Mouse (Mus musculus) limb, embryonic 15.5 days (tissue): ENCODE measurements around the gene Nxnl1. TPM values are rescaled to one million over a fixed set of nuclear protein-coding genes. Genes with fewer than 3 reads are reported as not detected.
A peak's percentile ranks its signal among the peaks of the same experiment; 100 is the strongest.
"Not testable (repeated sequence)": the region's sequence is repeated elsewhere in the genome, so short reads cannot be mapped to it uniquely, and the experiment has no call there.

Experiments used
- ATAC-seq: fragments of 200-750 bp; cut with Nextera tagmentation; 2 replicates; pipeline ENCODE4 v1.8.0; 2017; ENCODE audit warnings: low read depth, moderate TSS enrichment; ENCODE audit not compliant: insufficient number of reproducible peaks, low FRiP score, low TSS enrichment
- H3K27ac ChIP-seq: fragments of 300-500 bp; sonication (generic); 2 replicates; pipeline ENCODE4 v1.5.1; 2015; ENCODE audit warnings: moderate library complexity, mild to moderate bottlenecking, inconsistent platforms
- H3K27me3 ChIP-seq: fragments of 300-500 bp; sonication (generic); 2 replicates; pipeline ENCODE4 v1.6.1; 2015; ENCODE audit warnings: inconsistent platforms
- H3K36me3 ChIP-seq: fragments of 300-500 bp; sonication (generic); 2 replicates; pipeline ENCODE4 v1.6.1; 2015; ENCODE audit warnings: inconsistent platforms
- H3K4me1 ChIP-seq: fragments of 300-500 bp; sonication (generic); 2 replicates; pipeline ENCODE4 v1.6.1; 2015; ENCODE audit warnings: inconsistent platforms
- H3K4me2 ChIP-seq: fragments of 300-500 bp; sonication (generic); 2 replicates; pipeline ENCODE4 v1.6.1; 2015; ENCODE audit warnings: mild to moderate bottlenecking, inconsistent platforms
- H3K4me3 ChIP-seq: fragments of 300-500 bp; sonication (generic); 2 replicates; pipeline ENCODE4 v1.5.1; 2015; ENCODE audit warnings: mild to moderate bottlenecking, inconsistent platforms
- H3K9ac ChIP-seq: fragments of 300-500 bp; sonication (generic); 2 replicates; pipeline ENCODE4 v1.6.1; 2015; ENCODE audit warnings: inconsistent platforms
- H3K9me3 ChIP-seq: fragments of 300-500 bp; sonication (generic); 2 replicates; pipeline ENCODE4 v1.6.1; 2016; ENCODE audit warnings: inconsistent platforms
- WGBS: fragments of 180-500 bp; shearing (Covaris S2); methylation state at CpG from one replicate; pipeline ENCODE4 v1.1.7; 2015; 5-methylcytosine and 5-hydroxymethylcytosine counted together
- polyA plus RNA-seq: library from polyadenylated mRNA; unstranded; fragments of >200 nt; fragmentation: Nextera tagmentation; extraction: Ambion mirVana; gene quantifications from 2 replicates; pipeline ENCODE4 v1.2.1, GENCODE M21; 2015

Gene Nxnl1
- polyA plus RNA-seq, 1 experiment from 2014 or later, result 0.14 TPM

GRCm38 (mm10) chr8:71545053-71545452 lies 21.3 kb downstream of the Nxnl1 start:
- H3K4me3 ChIP-seq, result no peak overlapping the region
- H3K4me2 ChIP-seq, result no peak overlapping the region
- peaks cover 10% of the 10 kb centered on the region for H3K4me1 ChIP-seq
- 88% methylated on average over 11 of the region's 11 CpGs for WGBS
- ATAC-seq, result no peak
- H3K9ac ChIP-seq, result no peak overlapping the region
- no peaks in the 10 kb centered on the region for H3K27me3 ChIP-seq
- H3K36me3 ChIP-seq, result peaks cover 40% of the 10 kb centered on the region
- H3K9me3 ChIP-seq, result no peaks in the 10 kb centered on the region
- H3K27ac ChIP-seq, result no peak overlapping the region

DNA sequence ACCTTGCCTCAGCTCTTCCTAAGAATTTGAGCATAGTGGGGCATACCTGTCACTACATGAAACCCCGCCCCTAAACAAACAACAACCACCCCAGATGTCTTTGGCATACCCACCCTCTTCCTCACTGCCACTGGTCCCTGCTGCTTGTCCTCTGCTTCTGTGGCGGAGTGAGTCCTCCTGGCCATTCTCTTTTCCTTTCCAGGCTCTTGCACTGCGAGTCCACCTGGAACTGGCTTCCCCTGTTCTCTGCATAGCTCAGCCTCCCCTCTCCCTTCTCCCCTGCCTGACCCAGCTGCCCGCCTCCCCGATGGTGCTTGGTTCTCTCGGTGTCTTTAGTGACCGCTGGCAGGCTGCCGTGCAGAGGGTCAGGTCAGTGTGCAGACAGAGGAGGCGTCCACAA lies 22.6 kb downstream of the Nxnl1 start:
- ATAC-seq, result no peak
- WGBS, result 86% methylated on average over 9 of the region's 9 CpGs
- Histone ChIP-seq H3K9ac (no peak overlapping the region; the same call in 1 of the 2 replicates), H3K36me3 (peaks cover 34% of the 10 kb centered on the region), H3K27ac (no peak overlapping the region), H3K9me3 (no peaks in the 10 kb centered on the region), H3K4me1 (peaks cover 10% of the 10 kb centered on the region), H3K27me3 (no peaks in the 10 kb centered on the region), H3K4me3 (peak overlapping the region; percentile 87), H3K4me2 (peak overlapping the region; percentile 89)

GRCm38 (mm10) chr8:71542632-71543343 lies 23.6 kb downstream of the Nxnl1 start, which contains the start of gene Mvb12a:
Mvb12a (plus strand) TSS chr8:71542922.
- no peaks in the 10 kb centered on the region for H3K9me3 ChIP-seq
- peak within 1 kb of the TSS; percentile 72 for H3K27ac ChIP-seq
- peak within 1 kb of the TSS; percentile 82 for H3K9ac ChIP-seq
- WGBS, result under 1% methylated on average over 55 of the region's 55 CpGs
- no peaks in the 10 kb centered on the region for H3K27me3 ChIP-seq
- ATAC-seq, result peak; percentile 95
- H3K4me1 ChIP-seq, result peaks cover 14% of the 10 kb centered on the region
- peaks cover 26% of the 10 kb centered on the region for H3K36me3 ChIP-seq
- peak within 1 kb of the TSS; percentile 89 for H3K4me2 ChIP-seq
- peak within 1 kb of the TSS; percentile 87 for H3K4me3 ChIP-seq

DNA sequence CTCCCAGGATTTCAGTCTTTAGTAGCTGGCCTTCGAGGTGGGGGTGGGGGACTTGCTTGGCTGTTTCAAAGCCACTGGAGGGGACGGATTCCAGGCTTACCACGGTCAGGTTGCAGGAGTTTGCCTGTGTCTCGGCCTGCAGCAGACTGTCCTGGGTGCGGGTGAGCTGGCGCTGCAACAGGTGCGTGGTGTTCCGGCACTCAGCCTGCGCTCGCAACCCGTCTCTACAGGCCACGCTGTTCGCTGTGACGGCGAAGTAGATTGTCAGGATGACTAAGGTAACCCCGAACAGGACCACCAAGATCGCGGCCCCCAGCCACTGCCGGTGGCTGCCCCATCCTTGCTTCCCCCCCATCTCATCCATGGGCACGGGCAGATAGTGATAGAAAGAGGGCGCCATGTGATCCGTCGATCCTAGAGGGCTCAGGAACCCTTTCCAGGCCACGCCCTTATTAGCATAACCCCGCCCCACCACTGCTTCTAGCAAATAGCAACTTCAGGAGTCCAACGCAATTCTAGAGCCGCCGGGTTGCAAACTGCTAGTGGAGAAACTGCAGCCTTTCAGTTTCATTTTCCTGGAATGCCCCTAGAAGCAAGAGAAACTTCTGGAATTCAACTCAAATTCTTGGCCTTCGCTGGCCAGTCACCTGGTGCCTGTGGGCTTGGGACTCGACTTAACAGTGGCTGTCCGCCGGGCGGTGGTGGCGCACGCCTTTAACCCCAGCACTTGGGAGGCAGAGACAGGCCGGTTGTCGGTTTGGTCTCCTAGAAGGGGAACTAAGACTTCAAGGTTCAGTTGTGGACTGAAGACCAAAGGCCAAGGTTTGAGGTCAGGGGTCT lies 29.2 kb downstream of the Nxnl1 start, which contains the start of gene Bst2:
Gene Bst2 (minus strand): TSS at position 429 of the 840 bp plus-strand sequence.
- H3K27me3 ChIP-seq, result no peaks in the 10 kb centered on the region
- peak; percentile 65; the same call in 1 of the 2 replicates for ATAC-seq
- H3K36me3 ChIP-seq, result no peaks in the 10 kb centered on the region
- peak within 1 kb of the TSS; percentile 72 for H3K4me2 ChIP-seq
- H3K27ac ChIP-seq, result peak within 1 kb of the TSS; percentile 78
- no peaks in the 10 kb centered on the region for H3K9me3 ChIP-seq
- peaks cover 13% of the 10 kb centered on the region for H3K4me1 ChIP-seq
- 1% methylated on average over 37 of the region's 37 CpGs for WGBS
- peak within 1 kb of the TSS; percentile 47 for H3K4me3 ChIP-seq
- H3K9ac ChIP-seq, result peak within 1 kb of the TSS; percentile 35; the same call in 1 of the 2 replicates

- Histone ChIP-seq H3K4me2 (no peak overlapping the region), H3K9ac (no peak overlapping the region), H3K9me3 (no peaks in the 10 kb centered on the region), H3K36me3 (no peaks in the 10 kb centered on the region), H3K4me1 (peaks cover 13% of the 10 kb centered on the region), H3K4me3 (no peak overlapping the region), H3K27ac (no peak overlapping the region), H3K27me3 (no peaks in the 10 kb centered on the region)
- WGBS, result 56% methylated on average over 5 of the region's 5 CpGs
- no peak for ATAC-seq
Observed at GRCm38 (mm10) chr8:71535663-71536062, 30.7 kb downstream of the Nxnl1 start.

- Histone ChIP-seq H3K27me3 (no peaks in the 10 kb centered on the region), H3K4me1 (peaks cover 13% of the 10 kb centered on the region), H3K9me3 (no peaks in the 10 kb centered on the region), H3K27ac (no peak overlapping the region), H3K9ac (no peak overlapping the region), H3K36me3 (no peaks in the 10 kb centered on the region), H3K4me2 (no peak overlapping the region), H3K4me3 (no peak overlapping the region)
- ATAC-seq, result no peak
- 40% methylated on average over 3 of the region's 3 CpGs for WGBS
Observed at GRCm38 (mm10) chr8:71534263-71534810, 32.1 kb downstream of the Nxnl1 start.

DNA sequence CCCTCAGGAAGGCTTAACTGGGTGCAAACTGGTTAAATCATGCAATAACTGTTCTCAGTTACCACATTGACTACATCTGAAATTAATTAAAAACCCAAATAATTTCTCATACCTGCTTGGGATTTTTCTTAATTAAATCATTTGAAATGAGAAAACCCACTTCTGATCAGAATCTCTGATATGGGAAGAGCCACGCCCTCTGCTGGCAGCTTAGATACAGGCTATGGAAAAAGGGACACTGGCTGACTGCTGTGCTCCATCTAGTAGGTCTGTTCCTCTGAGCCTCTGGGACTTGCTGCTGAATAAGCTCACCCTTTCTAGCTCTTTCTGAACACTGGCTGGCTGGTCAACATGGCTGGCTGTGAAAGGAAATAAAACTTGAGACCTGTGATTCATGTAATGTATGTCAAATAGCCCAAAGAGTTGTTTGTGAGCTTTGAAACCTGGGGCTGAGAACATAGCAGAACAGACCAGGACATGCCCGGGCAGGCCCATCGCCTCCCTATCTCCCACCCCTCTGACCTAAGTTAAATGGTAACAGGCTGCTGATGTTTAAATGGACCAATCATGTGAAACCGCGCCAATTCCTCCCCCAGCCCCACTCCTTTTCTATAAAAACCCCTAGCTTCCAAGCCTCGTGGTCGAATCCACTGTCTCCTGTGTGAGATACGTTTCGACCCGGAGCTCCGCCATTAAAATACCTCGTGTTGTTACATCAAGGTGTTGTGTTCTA lies 35.5 kb downstream of the Nxnl1 start:
- not testable (repeated sequence) for H3K9ac ChIP-seq, H3K36me3 ChIP-seq, H3K4me2 ChIP-seq, H3K4me3 ChIP-seq, H3K27ac ChIP-seq, ATAC-seq, H3K9me3 ChIP-seq
- Histone ChIP-seq H3K4me1 (peaks cover 13% of the 10 kb centered on the region), H3K27me3 (peaks cover 12% of the 10 kb centered on the region)
- 72% methylated on average over 7 of the region's 12 CpGs for WGBS

DNA sequence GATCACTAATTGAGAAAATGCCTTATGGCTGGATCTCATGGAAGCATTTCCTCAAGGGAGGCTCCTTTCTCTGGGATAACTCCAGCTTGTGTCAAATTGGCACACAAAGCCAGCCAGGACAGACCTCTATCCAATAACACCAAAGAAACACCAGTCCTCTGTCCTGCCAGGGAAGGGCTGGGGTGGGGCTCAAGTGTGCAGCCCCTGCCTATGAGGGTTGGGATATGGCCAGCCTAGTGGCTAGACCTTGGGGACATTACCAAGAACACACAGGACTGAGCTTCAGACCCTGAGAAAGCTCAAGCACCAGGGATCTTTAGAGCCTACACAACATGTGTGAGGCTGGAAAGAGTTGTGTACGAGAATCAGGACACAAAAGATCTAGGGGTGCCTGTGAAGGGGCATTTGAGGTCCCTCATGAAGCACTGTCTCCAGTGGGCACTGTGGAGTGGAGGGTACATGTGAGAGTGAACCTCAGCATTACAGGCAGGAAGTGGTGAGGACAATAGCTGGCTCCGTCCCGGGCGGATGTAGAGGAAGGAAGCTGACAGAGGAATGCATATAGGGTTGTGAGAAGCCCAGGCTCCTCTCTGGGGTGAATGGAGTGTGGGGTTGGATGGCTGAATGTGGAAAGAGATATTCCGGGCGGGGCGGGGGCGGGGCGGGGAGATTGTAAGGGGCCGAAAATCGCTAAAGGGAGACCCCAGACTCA lies 37.9 kb downstream of the Nxnl1 start:
- H3K27me3 ChIP-seq, result peaks cover 33% of the 10 kb centered on the region

DNA sequence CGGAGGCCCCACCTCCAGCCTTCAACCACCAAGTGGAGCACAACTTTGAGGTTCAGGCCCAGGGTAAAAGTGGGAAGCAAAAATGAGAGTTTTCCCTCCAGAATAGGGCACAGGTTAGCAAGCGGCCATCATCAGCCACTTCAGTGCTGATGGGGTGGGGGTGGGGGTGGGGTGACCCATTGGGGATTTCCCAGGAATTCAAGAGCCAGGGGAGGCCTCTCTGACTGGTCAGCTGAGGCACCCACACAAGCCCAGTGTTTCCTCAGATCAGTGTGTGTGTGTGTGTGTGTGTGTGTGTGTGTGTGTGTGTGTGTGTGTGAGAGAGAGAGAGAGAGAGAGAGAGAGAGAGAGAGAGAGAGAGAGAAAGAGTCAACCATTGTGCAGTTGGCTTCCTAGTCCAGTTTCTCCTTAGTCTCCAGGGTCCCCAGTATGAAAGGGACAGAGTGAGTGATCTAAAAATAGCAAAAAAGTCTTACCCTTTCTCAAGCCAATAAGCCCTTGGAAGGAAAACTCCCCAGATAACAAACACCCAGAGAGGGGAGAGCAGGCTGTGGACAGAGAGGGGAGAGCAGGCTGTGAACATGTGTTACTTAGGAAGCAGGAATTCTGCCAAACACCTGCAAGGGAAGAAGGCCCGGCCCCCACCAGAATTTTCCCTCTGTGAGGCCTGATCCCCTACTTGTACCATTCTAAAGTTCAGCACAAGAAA lies 39.1 kb downstream of the Nxnl1 start:
- Histone ChIP-seq H3K4me2 (no peak overlapping the region), H3K9me3 (no peaks in the 10 kb centered on the region), H3K27ac (peak overlapping the region; percentile 47), H3K4me1 (peaks cover 22% of the 10 kb centered on the region), H3K4me3 (no peak overlapping the region), H3K36me3 (no peaks in the 10 kb centered on the region), H3K27me3 (peaks cover 39% of the 10 kb centered on the region), H3K9ac (no peak overlapping the region; the same call in 1 of the 2 replicates)
- 45% methylated on average over 3 of the region's 3 CpGs for WGBS
- ATAC-seq, result no peak

More for the DNA sequence above, 37.9 kb downstream of the Nxnl1 start:
- ATAC-seq, result no peak
- Histone ChIP-seq H3K4me1 (peaks cover 22% of the 10 kb centered on the region), H3K36me3 (no peaks in the 10 kb centered on the region), H3K27ac (peak overlapping the region; percentile 59), H3K9ac (no peak overlapping the region), H3K4me2 (no peak overlapping the region), H3K9me3 (no peaks in the 10 kb centered on the region), H3K4me3 (no peak overlapping the region)
- WGBS, result 78% methylated on average over 11 of the region's 11 CpGs

DNA sequence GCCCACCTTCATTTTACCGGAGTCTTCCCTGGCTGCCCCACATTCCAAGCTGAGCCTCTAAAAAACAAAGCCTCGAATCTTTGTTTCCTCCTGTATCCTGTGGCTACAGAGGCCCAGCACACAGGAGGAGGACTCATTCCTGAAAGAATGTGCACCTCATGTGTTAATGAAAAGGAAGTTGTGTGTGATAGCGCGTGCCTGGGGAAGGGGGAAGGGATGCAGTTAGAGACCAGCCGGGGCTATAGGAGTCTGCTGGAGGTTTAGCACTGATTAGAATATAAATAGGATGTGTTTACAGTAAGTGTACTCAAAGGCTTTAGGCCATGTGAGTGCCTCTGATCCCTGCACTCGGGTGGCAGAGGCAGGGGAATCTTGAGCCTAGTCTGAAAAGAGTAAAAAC lies 40.1 kb downstream of the Nxnl1 start:
- 17% methylated on average over 6 of the region's 6 CpGs for WGBS
- Histone ChIP-seq H3K4me1 (peaks cover 28% of the 10 kb centered on the region), H3K4me2 (no peak overlapping the region), H3K27me3 (peaks cover 39% of the 10 kb centered on the region), H3K36me3 (no peaks in the 10 kb centered on the region), H3K9ac (no peak overlapping the region), H3K4me3 (no peak overlapping the region), H3K27ac (no peak overlapping the region), H3K9me3 (no peaks in the 10 kb centered on the region)
- no peak for ATAC-seq
